Mouse (Mus musculus): Measurements from ENCODE around the gene Apobec2. TPM values are rescaled to one million over a fixed set of nuclear protein-coding genes. Genes with fewer than 3 reads are reported as not detected.

Gene Apobec2
- polyA plus RNA-seq, 1 experiment: 7.6 TPM

GRCm38 (mm10) chr17:48411241-48411640 is 21.5 kb downstream of the Apobec2 start:
- peaks cover 14% of the 10 kb centered on the region; the same call in 1 of the 2 replicates for H3K36me3 ChIP-seq (ENCODE audit: control insufficient read depth, insufficient read depth, low read length)
- H3K4me3 ChIP-seq (ENCODE audit: control insufficient read depth, insufficient read depth, low read length): no peak overlapping the region

GRCm38 (mm10) chr17:48410299-48410785 is 22.4 kb downstream of the Apobec2 start:
- 0% methylated on average over 13 of the region's 13 CpGs for WGBS
- peaks cover 7% of the 10 kb centered on the region; the same call in 1 of the 2 replicates for H3K36me3 ChIP-seq (ENCODE audit: control insufficient read depth, insufficient read depth, low read length)
- no peaks in the 10 kb centered on the region for H3K27me3 ChIP-seq (ENCODE audit: control insufficient read depth, insufficient read depth, low read length)
- TF ChIP-seq POLR2A (IDR thresholded peaks at IDR 0.05; ENCODE audit: control insufficient read depth, extremely low read depth, insufficient read depth, low read length, poor library complexity): no peak
- no peak for TF ChIP-seq CTCF (IDR thresholded peaks at IDR 0.05; ENCODE audit: borderline replicate concordance, control insufficient read depth, extremely low read depth, insufficient read depth, low read length, poor library complexity)
- peaks cover 8% of the 10 kb centered on the region for H3K4me1 ChIP-seq (replicated peaks; ENCODE audit: control insufficient read depth, insufficient read depth, low read length)
- H3K4me3 ChIP-seq (ENCODE audit: control insufficient read depth, insufficient read depth, low read length): peak overlapping the region; percentile 68
- DNase-seq: no peak
- H3K27ac ChIP-seq (ENCODE audit: control insufficient read depth, insufficient read depth, low read length): peak overlapping the region; percentile 92

More at GRCm38 (mm10) chr17:48411241-48411640, 21.5 kb downstream of the Apobec2 start:
- WGBS: 61% methylated on average over 8 of the region's 8 CpGs
- no peak for TF ChIP-seq CTCF (IDR thresholded peaks at IDR 0.05; ENCODE audit: borderline replicate concordance, control insufficient read depth, extremely low read depth, insufficient read depth, low read length, poor library complexity)
- no peak for TF ChIP-seq POLR2A (IDR thresholded peaks at IDR 0.05; ENCODE audit: control insufficient read depth, extremely low read depth, insufficient read depth, low read length, poor library complexity)
- DNase-seq: no peak
- H3K27me3 ChIP-seq (ENCODE audit: control insufficient read depth, insufficient read depth, low read length): no peaks in the 10 kb centered on the region
- H3K27ac ChIP-seq (ENCODE audit: control insufficient read depth, insufficient read depth, low read length): no peak overlapping the region
- peaks cover 8% of the 10 kb centered on the region for H3K4me1 ChIP-seq (replicated peaks; ENCODE audit: control insufficient read depth, insufficient read depth, low read length)

DNA sequence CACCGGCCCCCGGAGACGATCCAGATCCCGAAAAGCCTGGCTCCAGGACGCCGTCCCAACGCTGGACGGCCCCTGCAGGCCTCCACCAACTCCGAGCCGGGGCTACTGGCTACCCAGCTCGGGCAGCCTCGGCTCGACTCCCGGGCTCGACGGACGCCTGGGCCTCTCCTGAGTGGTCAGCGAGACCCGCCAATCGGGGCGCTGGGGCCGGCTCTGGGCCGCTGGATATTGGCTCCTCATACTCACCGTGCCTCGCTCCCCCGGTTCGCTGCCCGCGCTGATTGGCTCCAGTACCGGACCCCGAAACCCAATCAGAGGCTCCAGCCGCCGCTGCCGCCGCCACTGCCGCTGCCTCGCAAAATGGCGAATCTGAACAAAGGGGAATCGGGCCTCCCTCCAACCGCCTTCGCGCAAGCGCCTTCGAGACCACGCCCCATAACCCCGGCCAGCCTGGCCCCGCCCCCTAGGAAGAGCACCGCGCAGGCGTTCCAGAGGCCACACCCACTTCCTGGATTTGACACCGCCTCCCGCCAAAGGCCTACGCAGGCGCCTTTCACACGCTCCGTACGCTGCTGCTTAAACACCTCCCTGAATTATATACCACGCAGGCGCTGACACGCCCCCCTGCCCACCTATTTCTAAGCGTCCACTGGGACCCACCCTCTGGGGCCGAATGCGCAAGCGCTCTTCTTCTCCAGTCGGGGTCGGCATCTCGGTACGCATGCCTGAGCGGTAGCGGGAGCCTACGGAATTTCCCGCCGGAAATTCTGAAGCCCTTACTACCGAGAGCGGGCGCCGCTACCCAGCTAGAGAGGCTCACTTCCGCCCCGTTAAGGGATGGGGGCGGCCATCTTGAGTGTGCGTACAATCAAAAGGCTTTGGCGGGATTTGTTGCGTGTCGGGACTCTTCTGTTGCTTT is 23.1 kb downstream of the Apobec2 start, which contains the start of the genes Nfya and Oard1:
Gene Nfya (minus strand): TSS at position 527 of the 919 bp plus-strand sequence.
Gene Oard1 (plus strand): TSS at position 635 of the 919 bp plus-strand sequence.
- peaks cover 8% of the 10 kb centered on the region for H3K4me1 ChIP-seq (replicated peaks; ENCODE audit: control insufficient read depth, insufficient read depth, low read length)
- under 1% methylated on average over 84 of the region's 84 CpGs for WGBS
- peak within 1 kb of the TSS; percentile 84 for H3K4me3 ChIP-seq (ENCODE audit: control insufficient read depth, insufficient read depth, low read length)
- H3K27me3 ChIP-seq (ENCODE audit: control insufficient read depth, insufficient read depth, low read length): no peaks in the 10 kb centered on the region
- H3K36me3 ChIP-seq (ENCODE audit: control insufficient read depth, insufficient read depth, low read length): 0 out of 2 replicates have a peak, but pooled peaks cover 3% of the 10 kb centered on the region
- peak; percentile 100 for DNase-seq
- peak within 1 kb of the TSS; percentile 94 for H3K27ac ChIP-seq (ENCODE audit: control insufficient read depth, insufficient read depth, low read length)
- peak; percentile 69 for TF ChIP-seq POLR2A (IDR thresholded peaks at IDR 0.05; ENCODE audit: control insufficient read depth, extremely low read depth, insufficient read depth, low read length, poor library complexity)
- peak; percentile 8; the same call in 1 of the 2 replicates for TF ChIP-seq CTCF (IDR thresholded peaks at IDR 0.05; ENCODE audit: borderline replicate concordance, control insufficient read depth, extremely low read depth, insufficient read depth, low read length, poor library complexity)

GRCm38 (mm10) chr17:48408526-48409291 is 24.0 kb downstream of the Apobec2 start:
- TF ChIP-seq CTCF (IDR thresholded peaks at IDR 0.05; ENCODE audit: borderline replicate concordance, control insufficient read depth, extremely low read depth, insufficient read depth, low read length, poor library complexity) (no peak), POLR2A (IDR thresholded peaks at IDR 0.05; ENCODE audit: control insufficient read depth, extremely low read depth, insufficient read depth, low read length, poor library complexity) (no peak)
- Histone ChIP-seq H3K4me3 (ENCODE audit: control insufficient read depth, insufficient read depth, low read length) (peak overlapping the region; percentile 84), H3K27ac (ENCODE audit: control insufficient read depth, insufficient read depth, low read length) (peak overlapping the region; percentile 94), H3K4me1 (replicated peaks; ENCODE audit: control insufficient read depth, insufficient read depth, low read length) (peaks cover 12% of the 10 kb centered on the region), H3K36me3 (ENCODE audit: control insufficient read depth, insufficient read depth, low read length) (no peaks in the 10 kb centered on the region), H3K27me3 (ENCODE audit: control insufficient read depth, insufficient read depth, low read length) (no peaks in the 10 kb centered on the region)
- DNase-seq: peak; percentile 84
- WGBS: under 1% methylated on average over 47 of the region's 47 CpGs

GRCm38 (mm10) chr17:48407910-48408525 is 24.7 kb downstream of the Apobec2 start:
- TF ChIP-seq POLR2A (IDR thresholded peaks at IDR 0.05; ENCODE audit: control insufficient read depth, extremely low read depth, insufficient read depth, low read length, poor library complexity) (no peak), CTCF (IDR thresholded peaks at IDR 0.05; ENCODE audit: borderline replicate concordance, control insufficient read depth, extremely low read depth, insufficient read depth, low read length, poor library complexity) (no peak)
- Histone ChIP-seq H3K4me3 (ENCODE audit: control insufficient read depth, insufficient read depth, low read length) (peak overlapping the region; percentile 84; the same call in 1 of the 2 replicates), H3K27me3 (ENCODE audit: control insufficient read depth, insufficient read depth, low read length) (no peaks in the 10 kb centered on the region), H3K4me1 (replicated peaks; ENCODE audit: control insufficient read depth, insufficient read depth, low read length) (peaks cover 12% of the 10 kb centered on the region), H3K27ac (ENCODE audit: control insufficient read depth, insufficient read depth, low read length) (peak overlapping the region; percentile 94), H3K36me3 (ENCODE audit: control insufficient read depth, insufficient read depth, low read length) (no peaks in the 10 kb centered on the region)
- DNase-seq: no peak
- 7% methylated on average over 8 of the region's 8 CpGs for WGBS
